Mouse (Mus musculus) regulatory T cell (primary cell): ENCODE measurements around the gene Usp36.

Experiments used
- in situ Hi-C: fragments of 300-600 bp; cut with MboI, MseI; formaldehyde crosslinking; loops from one replicate; pipeline ENCODE4 v1.15.1; 2025; ENCODE audit warnings: high pct_unique_total_duplicates

The Usp36 gene

DNA sequence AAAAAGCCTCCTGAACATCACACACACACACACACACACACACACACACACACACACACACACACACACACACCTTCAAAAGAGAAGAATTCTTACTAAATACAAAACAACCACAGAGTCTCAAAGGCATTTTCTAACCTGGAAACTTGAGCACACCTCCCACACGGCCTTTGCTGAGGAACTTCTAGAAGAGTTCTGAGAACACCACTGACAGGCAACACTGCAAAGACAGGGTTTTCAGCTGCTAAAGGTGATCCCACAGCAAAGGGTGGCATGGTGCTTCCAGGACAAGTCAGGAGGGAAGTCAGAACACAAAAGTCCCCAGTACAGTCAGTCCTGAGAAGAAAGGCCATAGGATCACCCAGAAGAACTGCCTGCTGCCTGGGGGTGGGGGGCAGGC is 64.2 kb downstream of the Usp36 start:
- in situ Hi-C loops = loop anchor here (10.0 to 25.0 kb wide), 2 partner anchors 889 to 929 kb away; no protein-coding TSS in a partner anchor

DNA sequence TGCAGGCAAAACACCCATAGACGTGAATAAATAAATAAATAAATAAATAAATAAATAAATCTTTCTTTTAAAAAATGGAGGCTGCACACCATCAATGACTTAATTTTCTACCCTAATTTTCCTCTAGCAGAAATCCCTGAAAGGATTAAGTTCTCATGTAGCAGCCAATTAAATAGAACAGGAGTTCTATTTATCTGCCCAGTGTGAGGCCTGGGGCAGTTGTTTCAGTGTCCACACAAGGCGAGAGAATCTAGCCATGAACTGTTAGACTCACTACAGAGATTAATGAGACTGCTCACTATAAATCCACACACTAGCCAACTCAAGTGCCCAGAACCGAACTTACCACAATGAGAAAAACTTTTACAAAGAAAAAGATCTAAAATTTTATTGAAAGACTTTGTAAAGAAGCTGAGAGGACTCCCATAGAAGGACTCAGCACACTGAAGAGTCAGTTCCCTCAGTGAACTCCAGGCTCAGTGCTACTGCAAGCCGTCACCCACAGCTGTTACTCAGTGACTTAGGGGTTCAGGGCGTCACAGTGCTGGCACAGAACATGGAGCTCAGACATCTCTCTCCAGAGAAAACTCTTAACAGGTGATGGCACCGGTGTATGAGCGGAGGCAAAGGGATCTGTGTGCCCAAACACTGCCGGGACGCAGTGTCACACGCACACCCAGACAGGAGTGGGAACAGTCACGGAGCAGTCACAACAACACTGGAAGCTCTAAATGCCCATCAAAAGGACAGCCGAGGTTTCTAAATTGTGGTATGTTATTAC is 64.8 kb downstream of the Usp36 start:
- in situ Hi-C loops = loop anchor here (10.0 to 25.0 kb wide), 2 partner anchors 888 to 930 kb away; no protein-coding TSS in a partner anchor

DNA sequence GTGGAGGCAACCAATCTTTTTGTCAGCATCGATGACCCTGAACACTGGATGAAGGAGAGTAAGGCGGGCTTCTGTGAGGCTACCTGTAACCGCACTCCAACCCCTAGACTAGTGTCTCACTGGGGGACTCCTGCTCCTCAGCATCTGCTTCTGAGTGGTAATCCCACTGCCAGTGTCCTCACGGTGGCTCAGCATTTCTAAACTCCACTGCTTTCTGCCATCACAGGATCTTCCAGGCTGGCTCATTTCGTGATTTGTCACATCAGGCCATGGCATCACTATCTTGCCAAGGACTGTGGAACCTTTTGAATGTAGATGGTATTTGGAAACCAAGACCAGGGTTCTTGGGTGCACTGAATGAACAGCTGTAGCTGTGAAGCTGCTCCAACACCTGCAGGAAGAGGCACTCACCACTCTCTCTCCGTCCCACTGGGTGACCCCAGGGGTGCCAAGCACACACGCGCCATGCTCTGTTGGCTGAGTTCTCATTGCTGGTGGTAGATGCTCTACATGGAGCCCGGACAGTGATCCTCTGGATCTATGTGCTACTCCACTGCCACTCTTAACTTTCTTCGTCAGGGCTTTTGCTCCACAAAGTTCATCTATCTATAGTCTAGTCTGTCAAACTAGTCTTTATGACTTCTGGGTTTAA is 66.5 kb downstream of the Usp36 start:
- in situ Hi-C loops = loop anchor here (10.0 kb wide), 1 partner anchor 931 kb away; no protein-coding TSS in a partner anchor

DNA sequence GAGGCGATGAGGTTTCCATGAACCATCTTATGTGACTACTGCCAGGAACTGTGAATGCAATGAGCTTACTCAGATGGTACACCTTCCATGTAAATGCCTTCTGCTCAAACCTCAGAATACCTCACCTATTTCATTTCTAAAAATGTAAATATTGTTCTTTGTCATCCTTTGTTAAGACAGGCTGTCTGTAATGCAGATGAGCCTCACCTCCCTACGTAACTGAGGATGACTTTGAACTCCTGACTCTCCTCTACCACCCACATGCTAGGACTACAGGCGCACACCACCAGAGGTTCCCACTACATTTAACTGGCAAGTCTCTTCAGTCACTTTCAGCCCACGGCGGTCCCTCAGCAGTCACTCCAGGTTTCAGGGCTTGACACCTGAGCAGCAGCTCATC is 67.1 kb downstream of the Usp36 start:
- in situ Hi-C loops = loop anchor here (10.0 kb wide), 1 partner anchor 932 kb away; no protein-coding TSS in a partner anchor

DNA sequence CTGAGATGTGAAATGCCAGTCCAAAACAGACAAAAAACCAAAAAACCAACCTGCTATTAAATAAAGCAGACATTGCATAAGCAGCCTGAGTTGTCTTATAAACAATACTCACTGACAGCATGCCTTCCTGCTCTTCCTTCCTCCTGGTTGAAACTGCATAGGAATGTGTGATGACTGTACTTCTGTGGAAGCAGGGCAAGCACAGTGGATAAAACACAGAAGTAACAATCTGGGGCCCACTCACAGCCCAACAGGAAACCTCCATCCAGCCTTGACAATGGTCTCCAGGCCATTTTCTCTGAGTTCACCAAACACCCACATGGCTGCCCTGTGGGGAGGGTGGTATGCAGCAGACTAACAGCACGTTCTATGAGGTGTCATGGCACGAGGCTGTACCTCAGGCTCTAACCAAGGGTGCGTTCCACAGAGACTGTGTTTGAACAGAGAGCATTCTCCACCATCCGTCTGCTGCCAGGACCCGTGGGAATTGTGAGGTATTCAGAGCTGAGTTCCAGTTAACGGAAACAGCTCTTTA is 67.6 kb downstream of the Usp36 start:
- in situ Hi-C loops = loop anchor here (10.0 kb wide), 1 partner anchor 932 kb away; no protein-coding TSS in a partner anchor

DNA sequence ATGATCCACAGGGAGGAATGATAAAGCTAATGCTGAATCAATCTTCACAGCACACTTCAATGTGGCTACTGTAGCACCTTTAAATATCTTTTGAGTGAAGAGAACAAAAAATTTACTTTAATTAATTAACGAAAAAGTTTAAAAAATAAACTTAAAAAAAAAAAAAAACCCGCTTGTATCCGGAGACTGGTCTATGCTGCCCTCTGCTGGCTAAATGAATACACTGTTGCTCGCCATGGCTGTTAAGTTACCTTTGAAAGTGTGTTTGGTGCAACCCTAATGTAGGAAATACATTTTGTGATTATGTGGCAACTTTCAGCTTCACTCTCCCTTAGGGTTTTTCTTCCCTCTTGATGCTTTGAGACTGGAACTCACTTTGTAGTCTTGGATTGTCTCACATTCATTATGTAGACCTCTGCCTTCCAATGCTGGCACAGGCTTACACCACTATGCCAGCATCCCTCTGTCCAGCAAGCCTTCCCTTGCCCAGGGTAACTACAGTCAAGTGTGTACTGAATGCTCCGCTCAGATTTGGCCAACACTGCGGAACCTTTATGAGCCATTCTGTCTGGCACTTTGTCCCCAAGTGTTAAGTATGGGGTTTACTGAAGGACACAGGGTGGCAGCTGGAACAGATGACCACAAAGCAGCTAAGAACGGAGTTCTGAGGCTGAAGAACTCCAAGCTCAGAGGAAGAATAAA is 69.3 kb downstream of the Usp36 start:
- in situ Hi-C loops = loop anchor here (10.0 kb wide), 1 partner anchor 934 kb away; no protein-coding TSS in a partner anchor

DNA sequence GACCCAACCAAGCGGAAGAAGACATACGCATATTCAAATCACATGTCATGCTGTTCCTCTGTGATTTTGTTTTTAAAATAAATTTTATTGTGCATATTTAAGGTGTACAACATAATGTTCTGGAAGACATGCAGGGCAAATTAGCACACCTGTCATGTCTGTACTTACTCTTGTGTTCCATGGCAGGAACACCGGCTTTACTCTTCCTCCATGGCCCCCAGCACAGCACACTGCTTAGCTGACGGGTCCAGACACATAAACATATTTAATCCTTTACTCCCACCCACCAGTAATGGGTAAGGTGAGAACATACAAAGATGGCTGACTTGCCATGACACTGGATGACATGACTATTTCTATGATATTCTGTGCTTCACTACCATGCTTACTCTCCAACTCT is 71.0 kb downstream of the Usp36 start:
- in situ Hi-C loops = loop anchor here (5.0 kb wide), 1 partner anchor 72 kb away; no protein-coding TSS in a partner anchor

DNA sequence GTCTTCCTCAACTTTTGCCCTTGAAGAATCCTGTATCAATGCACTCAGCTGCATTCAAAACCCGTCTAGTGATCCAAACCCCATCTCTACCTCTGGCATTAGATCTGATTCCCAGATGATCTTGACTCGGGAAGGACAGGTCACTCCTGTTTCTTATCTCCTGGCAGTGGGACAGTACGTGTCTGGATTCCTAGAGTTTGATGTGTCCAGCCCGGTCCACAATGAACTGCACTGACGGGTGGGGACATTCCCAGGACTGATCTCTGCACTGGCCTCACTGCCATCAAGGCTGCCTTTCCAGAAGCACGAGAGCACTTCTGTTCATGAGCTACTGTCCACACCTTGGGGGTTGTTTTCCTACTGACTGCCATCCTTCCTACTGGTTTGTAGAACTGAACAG is 73.6 kb downstream of the Usp36 start:
- in situ Hi-C loops = loop anchor here (5.0 kb wide), 1 partner anchor 69 kb away; no protein-coding TSS in a partner anchor

DNA sequence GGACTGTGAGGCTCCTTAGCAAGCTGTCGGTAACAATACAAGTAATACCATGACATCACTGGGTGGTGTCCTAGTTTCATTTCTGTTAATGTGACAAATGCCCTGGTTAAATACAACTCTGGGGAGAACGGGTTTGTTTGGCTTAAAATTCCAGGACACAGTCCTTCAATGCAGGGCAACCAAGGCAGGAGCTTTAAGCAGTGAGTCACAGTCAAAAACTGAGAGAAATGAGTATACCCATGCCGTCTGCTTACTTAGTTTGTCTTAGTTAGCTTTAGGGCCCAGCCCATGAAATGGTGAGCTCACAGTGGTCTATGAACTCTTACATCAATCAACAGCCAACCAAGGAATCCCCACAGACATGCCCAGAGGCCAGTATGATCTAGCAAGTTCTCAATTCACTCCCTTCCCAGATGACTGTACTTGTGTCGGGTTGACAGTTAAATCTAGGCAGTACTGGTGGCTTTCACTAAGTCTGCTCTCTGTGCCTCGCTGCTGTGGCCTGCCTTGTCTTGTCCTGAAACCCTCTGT is 74.1 kb downstream of the Usp36 start:
- in situ Hi-C loops = loop anchor here (5.0 kb wide), 1 partner anchor 69 kb away; no protein-coding TSS in a partner anchor

DNA sequence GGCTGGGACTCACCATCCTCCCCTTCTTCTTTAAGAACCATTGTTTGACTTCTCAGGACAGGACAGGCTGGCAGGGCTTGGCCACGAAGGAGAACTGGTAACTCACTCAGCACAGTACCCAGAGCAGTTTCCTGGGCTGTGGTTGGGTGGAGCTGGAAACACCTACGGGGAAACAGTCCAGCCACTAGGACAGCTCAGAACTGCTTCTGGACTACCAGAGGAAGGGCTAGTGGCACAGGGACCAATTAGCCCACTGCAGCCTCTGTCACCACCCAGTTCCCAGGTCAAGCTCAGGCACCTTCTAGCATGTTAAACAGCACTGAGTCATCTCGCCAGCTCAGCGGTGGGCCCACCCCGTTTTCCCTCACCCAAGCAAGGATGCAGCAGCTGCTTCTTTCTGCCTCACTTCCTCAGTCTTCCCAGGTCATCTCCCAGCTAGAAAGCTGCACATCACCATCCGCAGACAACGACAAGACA is 77.4 kb downstream of the Usp36 start:
- in situ Hi-C loops = no loop called here

DNA sequence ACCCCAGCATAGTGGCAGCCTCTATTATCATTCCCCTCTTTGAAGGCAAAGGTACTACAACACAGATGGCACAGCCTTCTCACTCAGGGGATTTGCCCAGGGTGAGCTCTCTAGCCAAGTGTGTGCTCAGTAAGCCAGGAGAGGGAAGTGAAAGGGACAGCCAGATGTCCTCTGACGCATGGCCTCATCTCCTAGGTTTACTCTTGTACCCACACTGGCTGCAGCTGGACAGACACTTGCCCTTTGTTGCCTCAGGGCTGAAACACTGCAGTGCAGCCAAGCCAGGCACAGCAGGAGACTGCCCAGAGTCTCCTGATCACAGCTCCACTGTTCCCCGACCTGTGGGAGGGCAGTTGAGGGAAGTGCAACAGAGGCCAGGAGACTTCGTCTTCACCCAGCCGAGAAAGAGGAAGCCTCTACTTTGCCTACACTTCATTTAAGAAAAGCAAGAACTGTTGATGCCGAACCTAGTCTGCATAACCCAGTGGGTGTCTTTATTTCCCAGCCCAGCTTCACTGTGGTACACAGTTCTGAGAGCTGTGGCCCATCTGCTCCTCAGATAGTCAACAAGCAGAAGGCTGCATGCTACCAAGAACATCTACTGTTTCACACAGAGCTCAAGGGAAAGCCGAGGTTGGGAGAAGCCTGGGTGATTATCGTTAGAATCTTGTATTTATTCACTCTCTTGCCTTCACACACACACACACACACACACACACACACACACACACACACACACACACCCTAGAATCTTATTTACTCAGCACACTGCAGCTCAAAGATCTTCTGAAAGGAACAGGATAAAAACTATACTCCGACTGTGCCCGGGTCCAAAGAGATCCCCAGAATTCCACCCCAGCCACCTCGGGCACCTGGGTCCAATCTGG is 78.1 kb downstream of the Usp36 start:
- in situ Hi-C loops = no loop called here

DNA sequence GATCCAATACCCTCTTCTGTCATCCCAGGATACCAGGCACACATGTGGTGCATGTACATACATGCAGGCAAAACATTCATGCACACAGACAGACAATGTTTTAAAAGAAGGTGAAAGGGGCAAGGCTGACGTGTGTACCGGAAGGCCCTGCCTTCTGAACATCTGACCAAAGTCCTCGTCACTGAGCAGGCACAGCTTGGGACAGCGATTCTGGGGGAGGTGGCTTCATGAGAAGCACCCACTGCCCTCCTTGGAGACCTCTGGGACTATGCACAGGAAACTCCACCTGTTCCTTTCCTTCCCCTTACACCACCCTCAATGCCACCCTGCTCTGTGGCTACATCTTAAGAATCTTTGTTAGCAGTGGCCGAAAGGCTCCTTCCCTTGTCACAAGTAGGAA is 79.1 kb downstream of the Usp36 start:
- in situ Hi-C loops = no loop called here

DNA sequence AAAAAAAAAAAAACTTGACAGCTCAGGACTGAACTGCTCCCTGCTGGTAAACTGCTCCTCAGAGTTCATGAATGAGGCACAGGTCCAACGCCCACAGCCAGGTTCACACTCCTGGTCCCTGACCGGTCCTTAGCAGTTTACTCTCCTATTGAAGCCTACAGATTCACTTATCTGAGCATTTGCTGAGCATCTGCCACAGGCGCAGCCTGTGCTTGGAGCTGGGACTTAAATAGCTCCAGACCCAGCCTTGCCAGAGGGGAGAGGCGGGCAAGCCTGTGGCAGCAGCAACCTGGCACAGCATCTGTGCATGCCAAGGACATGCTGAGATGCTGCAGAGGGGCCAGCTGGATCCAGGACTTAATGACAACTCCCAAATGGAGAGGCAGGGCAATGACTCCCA is 79.9 kb downstream of the Usp36 start:
- in situ Hi-C loops = no loop called here
